In the genomic region with DNA sequence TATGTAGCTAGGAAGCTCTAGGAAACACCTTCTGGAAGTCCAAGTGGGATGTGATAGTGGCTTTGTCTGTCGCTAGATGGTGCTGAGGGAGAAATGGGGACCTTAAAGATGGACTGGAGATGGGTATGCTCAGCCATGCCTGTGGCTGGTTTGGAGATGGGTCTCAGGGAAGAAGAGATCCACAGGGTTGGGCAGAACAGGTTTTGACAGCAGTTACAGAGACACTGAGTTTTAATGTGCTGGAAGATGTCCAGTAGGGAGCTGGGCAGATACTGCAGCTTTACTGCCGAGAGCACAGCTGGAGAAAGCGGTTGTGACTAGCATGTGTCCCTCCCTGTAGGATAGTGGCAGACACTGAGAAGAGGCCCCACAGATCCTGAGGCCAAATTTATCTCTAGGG, we compare ENCODE assay signal across 19 mouse cellular contexts. TPM values are rescaled to one million over a fixed set of nuclear protein-coding genes. Genes with fewer than 3 reads are reported as not detected.
A peak's percentile ranks its signal among the peaks of the same experiment; 100 is the strongest.
DNase-seq lines count a peak whose midpoint lies in the region; ATAC-seq and TF ChIP-seq lines count a peak whose summit lies in the region.
"Had no signal": no experiment of that assay in that cellular context is flagged by ENCODE, and none has a peak within 500 bp of the region (broad histone marks: within the 10 kb centered on the region; RNA-seq: fewer than 3 reads in every experiment).

No protein-coding gene starts in this region.

- no peak for TF ChIP-seq CTCF in kidney, postnatal 0 days (IDR thresholded peaks at IDR 0.05; ENCODE audit: low read depth)

- H3K4me3 ChIP-seq in kidney, postnatal 0 days (replicated peaks; ENCODE audit: low read depth, low read length) = no peak overlapping the region
- H3K4me3 ChIP-seq in intestine, embryonic 16.5 days (ENCODE audit: low read length) = no peak overlapping the region
- H3K4me3 ChIP-seq: heart, embryonic 10.5 days; midbrain, embryonic 12.5 days; neural tube, embryonic 12.5 days had no signal

- ATAC-seq in kidney, postnatal 0 days (replicated peaks; ENCODE audit: low FRiP score, low read depth) = no peak
- peak; percentile 60 for ATAC-seq in megakaryocyte progenitor cell, adult 5-6 weeks (replicated peaks; ENCODE audit: poor library complexity)
- ATAC-seq in intestine, embryonic 16.5 days = no peak
- ATAC-seq: inflammation-experienced regulatory T-cells, adult 6 months had no signal

- no peaks in the 10 kb centered on the region for H3K9me3 ChIP-seq in kidney, postnatal 0 days (replicated peaks; ENCODE audit: low read length)
- H3K9me3 ChIP-seq in intestine, embryonic 16.5 days (ENCODE audit: control insufficient read depth, low read length) = no peaks in the 10 kb centered on the region
- H3K9me3 ChIP-seq: heart, embryonic 10.5 days; midbrain, embryonic 12.5 days; neural tube, embryonic 12.5 days had no signal

- 55% methylated on average over 3 of the region's 3 CpGs for WGBS in kidney, postnatal 0 days
- 43% methylated on average over 3 of the region's 3 CpGs for WGBS in intestine, embryonic 16.5 days

- no peak overlapping the region for H3K27ac ChIP-seq in kidney, postnatal 0 days
- H3K27ac ChIP-seq in intestine, embryonic 16.5 days (ENCODE audit: low read length) = no peak overlapping the region
- H3K27ac ChIP-seq: heart, embryonic 10.5 days; midbrain, embryonic 12.5 days; neural tube, embryonic 12.5 days had no signal

- H3K9ac ChIP-seq in kidney, postnatal 0 days (ENCODE audit: low read depth, low read length) = no peak overlapping the region
- no peak overlapping the region for H3K9ac ChIP-seq in intestine, embryonic 16.5 days (ENCODE audit: low read depth, low read length)
- H3K9ac ChIP-seq: midbrain, embryonic 12.5 days; neural tube, embryonic 12.5 days had no signal

- intact Hi-C loops in heart, postnatal 14 days (cut with DNase I) = no loop called here

- H3K4me1 ChIP-seq in kidney, postnatal 0 days (replicated peaks; ENCODE audit: insufficient read depth, low read length) = no peaks in the 10 kb centered on the region
- no peaks in the 10 kb centered on the region for H3K4me1 ChIP-seq in intestine, embryonic 16.5 days (ENCODE audit: control insufficient read depth, insufficient read depth, low read length)
- H3K4me1 ChIP-seq: midbrain, embryonic 12.5 days; neural tube, embryonic 12.5 days had no signal

- H3K36me3 ChIP-seq in kidney, postnatal 0 days (ENCODE audit: insufficient read depth, low read length) = no peaks in the 10 kb centered on the region
- H3K36me3 ChIP-seq in intestine, embryonic 16.5 days (ENCODE audit: control insufficient read depth, insufficient read depth, low read length) = no peaks in the 10 kb centered on the region
- H3K36me3 ChIP-seq: heart, embryonic 10.5 days; midbrain, embryonic 12.5 days; neural tube, embryonic 12.5 days had no signal

- H3K27me3 ChIP-seq in kidney, postnatal 0 days (ENCODE audit: insufficient read depth, low read length) = no peaks in the 10 kb centered on the region
- no peaks in the 10 kb centered on the region for H3K27me3 ChIP-seq in intestine, embryonic 16.5 days (replicated peaks; ENCODE audit: control insufficient read depth, insufficient read depth, low read length)
- H3K27me3 ChIP-seq: midbrain, embryonic 12.5 days; neural tube, embryonic 12.5 days had no signal

- H3K4me2 ChIP-seq in kidney, postnatal 0 days (ENCODE audit: low read length) = no peak overlapping the region
- no peak overlapping the region for H3K4me2 ChIP-seq in intestine, embryonic 16.5 days (ENCODE audit: low read depth, low read length)
- H3K4me2 ChIP-seq: liver, embryonic 11.5 days; midbrain, embryonic 12.5 days; neural tube, embryonic 12.5 days had no signal

- peak; percentile 39 for DNase-seq in embryo, embryonic 10.5 days (ENCODE audit: low spot score)
- DNase-seq in embryo, embryonic 11 days = no peak
- DNase-seq in kidney, postnatal 0 days (ENCODE audit: low spot score) = peak; percentile 34
- no peak for DNase-seq in kidney, adult 18-20 months
- peak; percentile 17 for DNase-seq in 3T3-L1 (ENCODE audit: low read depth, low spot score)
- DNase-seq in heart, postnatal 14 days = no peak
- DNase-seq: cerebellum, adult 11-12 months; gastrocnemius, postnatal 25 days; heart, postnatal 36 days; kidney, postnatal 10 days; layer of hippocampus, adult 9-11 months had no signal

RNA-seq across cellular contexts. Expression of gene Kcnc4, which starts 21.3 kb away (rescaled TPM):
- polyA plus RNA-seq in kidney, postnatal 0 days (2015; fragmentation: Nextera tagmentation; extraction: Ambion mirVana) = 0.08 and 0.12 TPM in 2 replicates
- total RNA-seq in megakaryocyte progenitor cell, adult 5-6 weeks (2015) = not detected in 2 replicates
- not detected in 2 replicates for total RNA-seq in megakaryocyte progenitor cell, adult 5-6 weeks (2017)
- under 1 TPM; 0.37 to 0.43 TPM for total RNA-seq in heart, postnatal 14 days (2021)
- polyA plus RNA-seq in intestine, embryonic 16.5 days (2015; fragmentation: Nextera tagmentation; extraction: Ambion mirVana) = 0.05 TPM in 1 of 2 replicates, not detected in the other
- polyA plus RNA-seq: inflammation-experienced regulatory T-cells, adult 6 months; thymus, postnatal 0 days had no signal

RNA-seq across cellular contexts. Expression of gene Slc6a17, which starts 37.2 kb away (rescaled TPM):
- 4.2 and 4.9 TPM in 2 replicates for polyA plus RNA-seq in kidney, postnatal 0 days (2015; fragmentation: Nextera tagmentation; extraction: Ambion mirVana)
- not detected in 2 replicates for total RNA-seq in megakaryocyte progenitor cell, adult 5-6 weeks (2015)
- total RNA-seq in megakaryocyte progenitor cell, adult 5-6 weeks (2017) = not detected in 2 replicates
- total RNA-seq in heart, postnatal 14 days (2021) = 1 to 10 TPM; 1.3 to 1.5 TPM
- 0.97 and 1.1 TPM in 2 replicates for polyA plus RNA-seq in intestine, embryonic 16.5 days (2015; fragmentation: Nextera tagmentation; extraction: Ambion mirVana)
- polyA plus RNA-seq: inflammation-experienced regulatory T-cells, adult 6 months had no signal

Comparison
In these comparisons a context has a peak if more than half of its experiments do, and no peak if none do; other contexts are left out.
1. DNase-seq: peak in embryo, embryonic 10.5 days (single experiment), kidney, postnatal 0 days (single experiment) and 3T3-L1 (single experiment); none in embryo, embryonic 11 days (single experiment), kidney, adult 18-20 months (single experiment) and heart, postnatal 14 days (0 of 2).